Mouse (Mus musculus) lung, postnatal 25 days (tissue): ENCODE data around the gene Eppin.
A peak's percentile ranks its signal among the peaks of the same experiment; 100 is the strongest.
"Not testable (repeated sequence)": the region's sequence is repeated elsewhere in the genome, so short reads cannot be mapped to it uniquely, and the experiment has no call there.

Experiments
- DNase-seq: peaks from one replicate; pipeline ENCODE4 v3.0.0; 2022; ENCODE audit warnings: low spot score

Eppin gene

GRCm38 (mm10) chr2:164593494-164593893 is at the start of gene Eppin:
Eppin (minus strand) TSS chr2:164593594.
- DNase-seq, result no peak

- DNase-seq, result no peak
These were observed 48.7 kb upstream of the Eppin start for GRCm38 (mm10) chr2:164641881-164642673.

GRCm38 (mm10) chr2:164641129-164641528 is 47.7 kb upstream of the Eppin start:
- DNase-seq, result peak; percentile 28

- DNase-seq, result no peak
These were observed 45.3 kb upstream of the Eppin start, which contains the start of gene Wfdc16 for GRCm38 (mm10) chr2:164638696-164639095. Wfdc16 (minus strand) TSS chr2:164638796.

- no peak for DNase-seq
These were observed 41.9 kb upstream of the Eppin start for GRCm38 (mm10) chr2:164635266-164635665.

- no peak for DNase-seq
These were observed 28.4 kb upstream of the Eppin start for GRCm38 (mm10) chr2:164621775-164622174.

- DNase-seq, result peak; percentile 28
These were observed 25.7 kb upstream of the Eppin start for GRCm38 (mm10) chr2:164619050-164619449.

- no peak for DNase-seq
These were observed 22.0 kb upstream of the Eppin start for GRCm38 (mm10) chr2:164615386-164615785.

GRCm38 (mm10) chr2:164613471-164613870 is 20.1 kb upstream of the Eppin start, which contains the start of the genes Wfdc6b and Wfdc8:
Wfdc6b (plus strand) TSS chr2:164613522.
Wfdc8 (minus strand) TSS chr2:164613626.
- peak; percentile 68 for DNase-seq

- no peak for DNase-seq
These were observed 15.4 kb upstream of the Eppin start for GRCm38 (mm10) chr2:164608781-164609180.

GRCm38 (mm10) chr2:164604411-164604810 is 11.0 kb upstream of the Eppin start:
- DNase-seq, result no peak

GRCm38 (mm10) chr2:164603482-164603881 is 10.1 kb upstream of the Eppin start:
- DNase-seq, result no peak

- no peak for DNase-seq
These were observed 6.8 kb upstream of the Eppin start for GRCm38 (mm10) chr2:164600179-164600578.

- DNase-seq, result peak; percentile 22
These were observed 1.4 kb downstream of the Eppin start for GRCm38 (mm10) chr2:164592014-164592413.

- peak; percentile 35 for DNase-seq
These were observed 8.2 kb downstream of the Eppin start, which contains the start of gene Wfdc6a for GRCm38 (mm10) chr2:164585025-164585725. Wfdc6a (minus strand) TSS chr2:164585447.

GRCm38 (mm10) chr2:164573359-164573758 is 20.0 kb downstream of the Eppin start, which contains the start of gene Spint3:
Spint3 (minus strand) TSS chr2:164573459.
- DNase-seq, result not testable (repeated sequence)

- DNase-seq, result no peak
These were observed 25.9 kb downstream of the Eppin start for GRCm38 (mm10) chr2:164567460-164567859.

- DNase-seq, result no peak
These were observed 26.4 kb downstream of the Eppin start for GRCm38 (mm10) chr2:164566997-164567396.

GRCm38 (mm10) chr2:164564346-164564745 is 29.0 kb downstream of the Eppin start:
- no peak for DNase-seq

GRCm38 (mm10) chr2:164563339-164564038 is 29.9 kb downstream of the Eppin start:
- no peak for DNase-seq

GRCm38 (mm10) chr2:164562391-164563188 is 30.8 kb downstream of the Eppin start, which contains the start of gene Wfdc2:
Wfdc2 (plus strand) TSS chr2:164562413.
- DNase-seq, result peak; percentile 87
